Mouse (Mus musculus) bone marrow macrophage, adult 2 months (primary cell): Measurements from ENCODE around the gene Ptcd1.

ENCODE experiments used
- CTCF ChIP-seq: IDR thresholded peaks from 2 replicates; pipeline ENCODE4 v1.5.1; 2012; ENCODE audit warnings: low read depth, mild to moderate bottlenecking, low read length, moderate library complexity
- POLR2A ChIP-seq: IDR thresholded peaks from 2 replicates; pipeline ENCODE4 v1.6.1; 2012; ENCODE audit warnings: mild to moderate bottlenecking, low read depth, low read length, borderline replicate concordance

DNA sequence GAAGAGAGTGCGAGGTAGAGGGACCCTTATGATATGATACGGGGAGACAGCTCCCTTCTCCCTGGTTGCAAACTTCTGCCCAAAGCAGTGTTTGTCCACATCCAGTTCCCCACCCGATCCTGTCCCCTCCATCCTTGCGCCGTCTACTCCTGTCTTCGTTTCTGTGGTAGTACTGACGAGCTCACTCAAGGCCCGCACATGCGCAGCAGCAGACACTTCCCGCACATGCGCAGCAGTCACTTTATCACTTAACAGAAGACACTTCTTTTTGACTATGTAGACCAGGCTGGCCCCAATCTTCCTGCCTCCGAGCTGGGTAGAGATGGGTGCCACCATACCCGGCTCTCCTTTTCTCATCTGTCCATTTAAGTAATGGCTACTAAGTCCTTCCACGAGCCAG is 5.5 kb downstream of the Ptcd1 start:
- TF ChIP-seq POLR2A (no peak), CTCF (no peak)
